In the genomic region with DNA sequence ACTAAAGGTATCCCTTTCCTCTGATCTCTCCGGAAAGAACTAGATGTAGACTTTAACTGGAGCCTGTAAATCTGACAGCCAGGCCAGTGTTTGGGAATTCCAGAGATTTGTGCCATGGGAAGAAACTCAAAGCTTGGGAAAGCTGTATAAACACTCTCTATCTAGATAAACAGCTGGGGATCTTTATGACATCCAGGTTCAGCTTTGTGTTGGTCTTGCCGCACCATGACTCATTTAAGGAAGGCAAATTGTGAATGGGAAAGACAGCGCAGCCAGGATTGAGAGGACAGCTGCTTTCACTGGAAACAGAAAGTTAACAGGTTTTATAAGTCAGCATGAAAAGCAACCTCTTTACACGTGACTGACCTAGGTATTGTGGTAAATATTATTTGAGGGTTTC, we compare ENCODE assay signal across 24 mouse cellular contexts. TPM values are rescaled to one million over a fixed set of nuclear protein-coding genes. Genes with fewer than 3 reads are reported as not detected.
DNase-seq lines count a peak whose midpoint lies in the region; ATAC-seq and TF ChIP-seq lines count a peak whose summit lies in the region.
"Had no signal": no experiment of that assay in that cellular context is flagged by ENCODE, and none has a peak within 500 bp of the region (broad histone marks: within the 10 kb centered on the region; RNA-seq: fewer than 3 reads in every experiment).

No protein-coding gene starts in this region.

- no peak overlapping the region for H3K4me2 ChIP-seq in embryonic facial prominence, embryonic 14.5 days (ENCODE audit: low read depth, low read length)
- no peak overlapping the region for H3K4me2 ChIP-seq in limb, embryonic 13.5 days (replicated peaks)
- H3K4me2 ChIP-seq in intestine, embryonic 14.5 days (ENCODE audit: low read length), result no peak overlapping the region; the same call in 1 of the 2 replicates
- H3K4me2 ChIP-seq in myocyte (ENCODE audit: low read depth), result peak overlapping the region; percentile 69
- H3K4me2 ChIP-seq: embryonic facial prominence, embryonic 13.5 days; heart, embryonic 13.5 days; liver, embryonic 13.5 days; midbrain, embryonic 13.5 days; neural tube, embryonic 13.5 days had no signal

- H3K36me3 ChIP-seq in embryonic facial prominence, embryonic 14.5 days (ENCODE audit: control insufficient read depth, insufficient read depth, low read length), result no peaks in the 10 kb centered on the region
- no peaks in the 10 kb centered on the region for H3K36me3 ChIP-seq in embryonic facial prominence, embryonic 10.5 days (replicated peaks)
- H3K36me3 ChIP-seq in limb, embryonic 13.5 days, result no peaks in the 10 kb centered on the region
- no peaks in the 10 kb centered on the region for H3K36me3 ChIP-seq in limb, embryonic 10.5 days
- no peaks in the 10 kb centered on the region for H3K36me3 ChIP-seq in intestine, embryonic 14.5 days (ENCODE audit: control insufficient read depth, insufficient read depth, low read length)
- H3K36me3 ChIP-seq in myocyte (ENCODE audit: control insufficient read depth, insufficient read depth), result no peaks in the 10 kb centered on the region
- H3K36me3 ChIP-seq: embryonic facial prominence, embryonic 13.5 days; heart, embryonic 13.5 days; liver, embryonic 13.5 days; midbrain, embryonic 13.5 days; neural tube, embryonic 13.5 days had no signal

- no peaks in the 10 kb centered on the region for H3K9me3 ChIP-seq in embryonic facial prominence, embryonic 14.5 days (ENCODE audit: control insufficient read depth, low read length)
- no peaks in the 10 kb centered on the region for H3K9me3 ChIP-seq in embryonic facial prominence, embryonic 10.5 days
- H3K9me3 ChIP-seq in limb, embryonic 13.5 days, result no peaks in the 10 kb centered on the region
- no peaks in the 10 kb centered on the region for H3K9me3 ChIP-seq in limb, embryonic 10.5 days (replicated peaks)
- no peaks in the 10 kb centered on the region for H3K9me3 ChIP-seq in intestine, embryonic 14.5 days (ENCODE audit: control insufficient read depth, low read length)
- H3K9me3 ChIP-seq: embryonic facial prominence, embryonic 13.5 days; heart, embryonic 13.5 days; liver, embryonic 13.5 days; midbrain, embryonic 13.5 days; neural tube, embryonic 13.5 days had no signal

- no peaks in the 10 kb centered on the region for H3K27me3 ChIP-seq in embryonic facial prominence, embryonic 14.5 days (replicated peaks; ENCODE audit: control insufficient read depth, insufficient read depth, low read length)
- no peaks in the 10 kb centered on the region for H3K27me3 ChIP-seq in embryonic facial prominence, embryonic 10.5 days (replicated peaks; ENCODE audit: low read depth, poor library complexity, severe bottlenecking)
- H3K27me3 ChIP-seq in limb, embryonic 13.5 days, result no peaks in the 10 kb centered on the region
- no peaks in the 10 kb centered on the region for H3K27me3 ChIP-seq in limb, embryonic 10.5 days (ENCODE audit: low read depth, poor library complexity, severe bottlenecking)
- no peaks in the 10 kb centered on the region for H3K27me3 ChIP-seq in intestine, embryonic 14.5 days (replicated peaks; ENCODE audit: control insufficient read depth, insufficient read depth, low read length)
- H3K27me3 ChIP-seq in myocyte (ENCODE audit: control insufficient read depth, insufficient read depth, insufficient read length), result no peaks in the 10 kb centered on the region
- H3K27me3 ChIP-seq: embryonic facial prominence, embryonic 13.5 days; heart, embryonic 13.5 days; liver, embryonic 13.5 days; midbrain, embryonic 13.5 days; neural tube, embryonic 13.5 days had no signal

- no peaks in the 10 kb centered on the region for H3K4me1 ChIP-seq in embryonic facial prominence, embryonic 14.5 days (ENCODE audit: control insufficient read depth, insufficient read depth, low read length)
- H3K4me1 ChIP-seq in embryonic facial prominence, embryonic 10.5 days, result peaks cover 13% of the 10 kb centered on the region
- H3K4me1 ChIP-seq in limb, embryonic 13.5 days, result 0 out of 2 replicates have a peak, but pooled peaks cover 7% of the 10 kb centered on the region
- H3K4me1 ChIP-seq in limb, embryonic 10.5 days, result peaks cover 21% of the 10 kb centered on the region
- peaks cover 27% of the 10 kb centered on the region for H3K4me1 ChIP-seq in intestine, embryonic 14.5 days (replicated peaks; ENCODE audit: control insufficient read depth, insufficient read depth, low read length)
- H3K4me1 ChIP-seq: liver, embryonic 13.5 days; midbrain, embryonic 13.5 days; neural tube, embryonic 13.5 days had no signal

- no peak overlapping the region for H3K4me3 ChIP-seq in embryonic facial prominence, embryonic 14.5 days (ENCODE audit: low read depth, low read length)
- no peak overlapping the region for H3K4me3 ChIP-seq in embryonic facial prominence, embryonic 10.5 days
- H3K4me3 ChIP-seq in limb, embryonic 13.5 days, result no peak overlapping the region
- H3K4me3 ChIP-seq in limb, embryonic 10.5 days, result no peak overlapping the region
- H3K4me3 ChIP-seq in intestine, embryonic 14.5 days (ENCODE audit: low read depth, low read length), result no peak overlapping the region
- H3K4me3 ChIP-seq in myocyte, result no peak overlapping the region
- H3K4me3 ChIP-seq: embryonic facial prominence, embryonic 13.5 days; heart, embryonic 13.5 days; left cerebral cortex, adult 2 months; liver, embryonic 13.5 days; midbrain, embryonic 13.5 days; neural tube, embryonic 13.5 days had no signal

- ATAC-seq in embryonic facial prominence, embryonic 14.5 days (ENCODE audit: low read depth), result no peak
- peak; percentile 63; the same call in 1 of the 2 replicates for ATAC-seq in limb, embryonic 13.5 days (ENCODE audit: low FRiP score, low read depth)
- no peak for ATAC-seq in intestine, embryonic 14.5 days (replicated peaks; ENCODE audit: low FRiP score, low TSS enrichment, low read depth)
- ATAC-seq: forebrain, embryonic 16.5 days; hindbrain, postnatal 0 days; midbrain, embryonic 13.5 days had no signal

- no peak overlapping the region for H3K27ac ChIP-seq in embryonic facial prominence, embryonic 14.5 days (replicated peaks; ENCODE audit: low read depth, low read length)
- H3K27ac ChIP-seq in embryonic facial prominence, embryonic 10.5 days (replicated peaks), result no peak overlapping the region
- H3K27ac ChIP-seq in limb, embryonic 13.5 days, result no peak overlapping the region
- H3K27ac ChIP-seq in limb, embryonic 10.5 days, result no peak overlapping the region
- peak overlapping the region; percentile 67 for H3K27ac ChIP-seq in intestine, embryonic 14.5 days (ENCODE audit: low read depth)
- H3K27ac ChIP-seq: embryonic facial prominence, embryonic 13.5 days; heart, embryonic 13.5 days; hindbrain, postnatal 0 days; left cerebral cortex, adult 2 months; liver, embryonic 13.5 days; midbrain, embryonic 13.5 days; neural tube, embryonic 13.5 days had no signal

- H3ac ChIP-seq in myocyte (ENCODE audit: control insufficient read depth, insufficient read length), result no peak overlapping the region

- WGBS in embryonic facial prominence, embryonic 14.5 days, result 42% methylated on average over 4 of the region's 4 CpGs
- 68% methylated on average over 4 of the region's 4 CpGs for WGBS in embryonic facial prominence, embryonic 10.5 days
- 31% methylated on average over 4 of the region's 4 CpGs for WGBS in limb, embryonic 13.5 days
- WGBS in limb, embryonic 10.5 days, result 49% methylated on average over 4 of the region's 4 CpGs
- 15% methylated on average over 4 of the region's 4 CpGs for WGBS in intestine, embryonic 14.5 days

- no peak overlapping the region for H3K9ac ChIP-seq in embryonic facial prominence, embryonic 14.5 days (ENCODE audit: low read depth, low read length)
- no peak overlapping the region for H3K9ac ChIP-seq in limb, embryonic 13.5 days
- H3K9ac ChIP-seq in intestine, embryonic 14.5 days (ENCODE audit: low read length), result no peak overlapping the region
- H3K9ac ChIP-seq: embryonic facial prominence, embryonic 13.5 days; heart, embryonic 13.5 days; liver, embryonic 13.5 days; midbrain, embryonic 13.5 days; neural tube, embryonic 13.5 days had no signal

- H3K79me2 ChIP-seq in myocyte (ENCODE audit: control insufficient read depth, insufficient read depth), result no peaks in the 10 kb centered on the region

- peak; percentile 54 for DNase-seq in embryonic facial prominence, embryonic 14.5 days (ENCODE audit: low spot score)
- DNase-seq in embryonic facial prominence, embryonic 10.5 days (ENCODE audit: low spot score), result no peak
- DNase-seq in limb, embryonic 10.5 days (ENCODE audit: low spot score), result no peak
- no peak for DNase-seq in intestine, embryonic 14.5 days (ENCODE audit: low spot score)
- no peak for DNase-seq in spleen, postnatal 14 days (ENCODE audit: low spot score in 2 of 2)
- DNase-seq in cerebellum, postnatal 4 days (ENCODE audit: low spot score in 2 of 2), result no peak
- DNase-seq: cerebellum, adult 18-20 months; cerebellum, postnatal 25 days; gastrocnemius, postnatal 25 days; kidney, postnatal 10 days; left cerebral cortex, postnatal 4 days; liver, embryonic 13.5 days; thymus, adult 2 months had no signal

- TF ChIP-seq POLR2A in myocyte (IDR thresholded peaks at IDR 0.05; ENCODE audit: insufficient read length, low read depth), result no peak

TF ChIP-seq in myocyte, 11 proteins besides CTCF, POLR2A, EP300 and RAD21 (continues in another document):
- TF ChIP-seq TCF12 (IDR thresholded peaks at IDR 0.05; ENCODE audit: insufficient read depth, poor library complexity, severe bottlenecking) (peak; percentile 59), SRF (IDR thresholded peaks at IDR 0.05; ENCODE audit: control insufficient read depth, insufficient read length, low read depth) (no peak), E2F4 (IDR thresholded peaks at IDR 0.05; ENCODE audit: insufficient read depth) (no peak), MYOD1 (IDR thresholded peaks at IDR 0.05; ENCODE audit: control insufficient read depth in 1 of 3, insufficient read length in 2 of 3, low read depth in 2 of 3) (peak; percentile 31 to 70 (median 66)), MAX (IDR thresholded peaks at IDR 0.05; ENCODE audit: low read depth) (no peak)

RNA-seq across cellular contexts. Expression of a gene that starts 11.7 kb away (rescaled TPM):
- polyA plus RNA-seq in embryonic facial prominence, embryonic 14.5 days (2014; fragmentation: Nextera tagmentation; extraction: Ambion mirVana), result not detected in 2 replicates
- polyA plus RNA-seq in embryonic facial prominence, embryonic 10.5 days (2016; fragmentation: Nextera tagmentation; extraction: Ambion mirVana), result not detected in 2 replicates
- polyA plus RNA-seq in limb, embryonic 13.5 days (2015; fragmentation: Nextera tagmentation; extraction: Ambion mirVana), result not detected in 2 replicates
- not detected in 2 replicates for polyA plus RNA-seq in limb, embryonic 10.5 days (2016; fragmentation: Nextera tagmentation; extraction: Ambion mirVana)
- polyA plus RNA-seq in intestine, embryonic 14.5 days (2014; fragmentation: Nextera tagmentation; extraction: Ambion mirVana), result not detected in 2 replicates
- not detected for polyA plus RNA-seq in myocyte (2012; fragmentation: generic; extraction: Trizol)
- polyA plus RNA-seq: embryonic facial prominence, embryonic 13.5 days; forebrain, embryonic 16.5 days; heart, embryonic 13.5 days; hindbrain, postnatal 0 days; liver, embryonic 13.5 days; lung, embryonic 16.5 days; midbrain, embryonic 13.5 days; neural tube, embryonic 13.5 days; small intestine, adult 2 months; thymus, adult 2 months had no signal

RNA-seq across cellular contexts. Expression of a gene that starts 12.8 kb away (rescaled TPM):
- 84.2 and 93.9 TPM in 2 replicates for polyA plus RNA-seq in embryonic facial prominence, embryonic 14.5 days (2014; fragmentation: Nextera tagmentation; extraction: Ambion mirVana)
- polyA plus RNA-seq in embryonic facial prominence, embryonic 10.5 days (2016; fragmentation: Nextera tagmentation; extraction: Ambion mirVana), result 37.2 and 42.5 TPM in 2 replicates
- 62.1 and 71.9 TPM in 2 replicates for polyA plus RNA-seq in limb, embryonic 13.5 days (2015; fragmentation: Nextera tagmentation; extraction: Ambion mirVana)
- polyA plus RNA-seq in limb, embryonic 10.5 days (2016; fragmentation: Nextera tagmentation; extraction: Ambion mirVana), result 40.5 and 44.6 TPM in 2 replicates
- polyA plus RNA-seq in intestine, embryonic 14.5 days (2014; fragmentation: Nextera tagmentation; extraction: Ambion mirVana), result 96.3 and 102 TPM in 2 replicates
- polyA plus RNA-seq in myocyte (2012; fragmentation: generic; extraction: Trizol), result 69.4 TPM
